Mouse (Mus musculus) thymus, postnatal 0 days (tissue): ENCODE measurements at regions not wholly inside any gene's neighbourhood (a gene's known extent, or its start where the extent isn't known, plus 50 kb on each side); places are given as distances from the start of the nearest gene placed in this dataset.

Experiments used
- DNase-seq: peaks from one replicate; pipeline ENCODE4 v3.0.0-alpha.2; 2015; ENCODE audit warnings: low spot score

DNA sequence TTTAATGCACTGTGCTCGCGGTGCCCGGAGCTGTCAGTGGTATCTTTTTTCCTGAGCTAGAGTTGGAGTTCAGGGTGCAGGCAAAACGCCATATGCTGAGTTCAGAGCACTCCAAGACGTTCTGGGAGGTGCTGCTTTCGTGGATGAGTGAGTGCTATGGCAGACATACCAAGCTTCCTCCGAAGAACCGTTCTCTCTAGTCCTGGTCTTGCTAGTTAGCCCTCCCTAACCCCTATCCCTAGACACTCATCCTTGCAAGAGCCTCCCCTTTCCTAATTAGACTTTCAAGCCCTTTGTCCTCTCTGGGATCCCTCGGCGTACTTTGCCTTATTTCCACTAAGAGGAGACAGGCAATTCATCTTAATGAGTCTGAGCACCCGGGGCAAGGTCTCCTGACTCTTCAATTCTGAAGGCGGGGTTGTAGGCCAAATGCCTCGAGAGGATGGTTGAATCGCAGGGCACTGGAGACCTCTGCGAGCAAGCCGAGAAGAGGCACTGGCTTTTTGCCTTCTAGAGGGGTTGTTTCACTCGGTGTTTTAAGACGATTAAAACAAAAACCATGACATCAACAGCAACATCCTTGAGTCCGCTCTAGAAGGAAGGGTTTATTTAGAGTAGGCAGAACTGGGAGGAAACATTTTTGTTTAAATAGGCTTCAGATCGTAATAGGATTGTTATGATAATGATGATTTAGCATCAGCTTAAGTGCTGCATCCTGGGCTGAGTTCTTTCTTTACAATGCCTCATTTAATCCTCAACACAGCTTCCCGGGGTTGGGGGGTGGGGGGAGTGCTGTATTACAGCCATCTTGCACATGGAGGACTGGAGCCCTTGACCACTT lies 243.6 kb downstream of the Ndfip2 start:
- no peak for DNase-seq

DNA sequence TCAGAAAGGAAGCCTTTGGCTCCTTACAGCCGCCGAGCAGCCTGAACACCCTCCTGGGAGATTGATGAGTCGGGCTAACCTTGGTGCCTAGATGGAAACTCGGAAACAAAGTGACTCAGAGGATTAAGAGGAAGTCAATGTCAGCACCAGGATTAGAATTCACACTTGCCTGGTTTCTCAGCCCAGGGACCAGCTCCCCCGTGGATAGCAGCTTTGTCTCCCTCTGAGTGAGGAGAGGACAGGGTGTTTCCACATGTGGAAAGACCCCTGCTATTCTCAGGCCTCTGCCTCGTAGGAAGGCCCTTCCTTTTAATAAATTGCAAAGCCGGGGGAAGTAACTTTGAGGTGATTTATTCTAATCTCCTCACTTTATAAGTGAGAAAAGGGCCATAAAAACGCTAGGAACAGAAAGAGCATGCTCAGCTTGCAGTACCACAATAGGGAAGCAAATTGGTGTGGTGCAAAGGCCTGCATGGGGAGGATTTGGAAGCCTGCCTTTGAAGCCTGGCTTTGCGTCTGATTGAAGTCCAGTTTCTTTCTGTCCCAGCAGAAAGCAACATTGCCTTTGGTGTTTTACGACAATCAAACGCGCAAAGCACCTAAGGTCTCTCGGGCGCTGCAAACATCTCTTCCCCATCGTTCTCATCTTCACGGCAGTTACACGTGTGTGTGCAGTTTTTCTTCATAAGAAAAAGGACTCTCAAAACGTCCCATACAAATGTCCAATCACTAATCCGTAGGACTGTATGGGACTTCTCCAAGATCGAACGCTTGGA lies 242.8 kb downstream of the Ndfip2 start:
- DNase-seq = no peak

DNA sequence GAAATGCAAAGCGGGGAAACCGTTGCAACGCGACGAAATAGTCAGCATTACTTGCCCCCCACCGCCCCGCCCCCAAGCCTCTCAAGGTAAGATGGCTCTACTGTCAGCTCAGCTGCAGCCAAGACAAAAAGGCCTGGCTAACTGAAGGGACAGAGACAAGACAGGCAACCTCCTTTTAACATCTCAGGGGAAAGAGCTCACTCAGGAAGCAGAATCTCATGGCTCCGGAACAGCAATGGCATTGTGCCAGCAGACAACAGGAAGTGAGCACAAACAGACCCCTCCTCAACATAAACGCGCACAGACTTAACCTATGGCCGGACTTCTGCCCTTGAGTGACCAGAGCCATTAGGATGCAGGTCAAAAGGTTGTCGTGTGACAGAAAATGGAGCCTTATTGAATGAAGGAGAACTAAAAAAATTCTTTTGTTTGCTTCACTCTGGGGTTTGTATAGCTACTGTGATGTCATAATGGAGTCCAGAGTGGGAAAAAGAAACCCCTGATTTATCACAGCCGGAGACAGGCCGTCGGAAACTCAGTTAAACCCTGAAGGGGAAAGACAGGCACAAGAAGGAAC lies 241.0 kb downstream of the Ndfip2 start:
- DNase-seq = peak; percentile 50

DNA sequence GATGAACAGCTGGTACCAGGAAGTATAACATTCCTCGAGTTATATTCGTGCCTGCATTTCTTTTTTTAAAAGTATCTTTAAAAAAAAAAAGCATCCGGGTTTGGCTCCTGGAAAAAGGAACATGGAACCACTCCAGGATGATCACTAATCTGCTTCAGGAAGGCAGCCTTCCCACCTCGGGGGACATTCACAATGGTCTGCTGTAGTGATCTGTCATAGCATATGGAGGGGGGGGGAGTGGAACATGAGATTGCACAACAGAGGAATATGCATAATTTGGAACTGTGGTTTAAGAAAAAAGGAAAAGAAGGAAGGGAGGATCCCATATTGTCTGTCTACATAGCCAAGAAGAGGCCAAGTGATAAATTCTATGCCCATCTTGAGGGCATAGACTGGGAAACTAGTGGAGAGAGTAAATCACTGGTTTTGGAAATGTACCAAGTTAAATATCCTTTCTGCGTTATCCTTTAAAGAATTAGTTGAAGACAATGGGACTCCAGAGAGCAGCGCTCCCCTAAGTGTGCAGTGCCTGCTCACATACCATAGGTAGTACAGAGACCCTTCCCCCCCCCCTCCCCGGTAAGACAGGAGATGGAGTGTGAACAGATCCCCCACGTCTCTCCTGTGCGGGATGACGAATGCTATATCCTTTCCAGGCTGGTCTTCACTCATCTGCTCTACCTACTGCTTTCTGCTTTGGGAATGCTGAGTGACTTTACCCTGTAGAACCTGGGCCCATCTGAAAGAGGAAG lies 240.0 kb downstream of the Ndfip2 start:
- DNase-seq = no peak

DNA sequence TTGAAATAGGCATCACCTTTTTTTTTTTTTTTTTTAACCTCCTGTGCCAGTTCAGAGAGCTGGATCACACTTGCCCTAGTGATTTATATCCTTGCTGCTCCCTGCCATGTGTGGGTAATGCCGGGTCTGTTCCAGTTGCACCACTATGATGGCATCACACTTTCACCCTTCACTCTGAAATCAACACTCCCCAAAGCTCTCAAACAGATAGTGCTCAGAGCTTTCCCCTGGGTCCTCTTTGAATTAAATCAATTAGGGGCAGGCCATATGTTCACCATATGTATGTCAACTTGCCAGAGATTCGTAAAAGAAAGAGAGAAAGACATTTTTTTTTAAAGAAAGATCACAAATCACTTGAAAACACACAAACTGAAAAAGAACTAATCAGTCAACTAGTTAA lies 236.8 kb downstream of the Ndfip2 start:
- DNase-seq = no peak

DNA sequence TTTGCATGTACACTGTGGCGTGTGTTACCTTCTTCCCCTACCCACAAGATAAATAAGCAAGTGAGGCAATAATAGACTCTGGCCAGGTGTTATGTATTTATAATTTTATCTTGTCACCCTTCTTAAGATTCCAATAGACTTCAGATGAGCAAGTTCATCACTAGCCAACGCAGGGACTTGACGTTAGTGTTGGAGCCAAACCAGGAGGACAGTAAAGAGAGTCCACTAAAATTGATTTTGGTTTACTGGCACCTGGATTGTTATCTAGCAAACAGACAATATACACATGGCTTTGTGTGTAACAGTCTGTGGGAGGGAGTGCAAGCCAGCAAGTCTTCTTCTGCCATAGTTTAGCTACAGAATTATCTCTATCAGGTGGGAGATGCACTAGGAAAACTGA lies 236.0 kb downstream of the Ndfip2 start:
- DNase-seq = no peak

DNA sequence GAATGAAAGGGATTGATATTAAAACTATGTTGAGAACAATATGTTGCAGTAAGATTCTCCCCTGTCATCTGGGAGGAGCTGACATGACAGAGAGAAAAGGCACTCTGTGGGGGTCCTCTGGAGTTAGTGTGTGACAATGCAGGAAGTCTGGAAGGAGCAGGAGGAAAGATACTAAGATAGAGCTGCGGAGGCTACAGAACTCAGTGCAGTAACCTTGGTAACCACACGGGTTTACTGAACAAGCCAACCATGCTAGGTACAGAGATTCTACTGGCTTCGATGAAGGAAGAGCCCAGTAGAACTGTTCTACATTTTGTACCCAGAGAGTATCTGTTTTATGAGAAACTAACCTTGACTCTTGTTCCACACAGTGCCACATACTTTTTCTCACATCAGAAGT lies 231.8 kb downstream of the Ndfip2 start:
- DNase-seq = no peak

DNA sequence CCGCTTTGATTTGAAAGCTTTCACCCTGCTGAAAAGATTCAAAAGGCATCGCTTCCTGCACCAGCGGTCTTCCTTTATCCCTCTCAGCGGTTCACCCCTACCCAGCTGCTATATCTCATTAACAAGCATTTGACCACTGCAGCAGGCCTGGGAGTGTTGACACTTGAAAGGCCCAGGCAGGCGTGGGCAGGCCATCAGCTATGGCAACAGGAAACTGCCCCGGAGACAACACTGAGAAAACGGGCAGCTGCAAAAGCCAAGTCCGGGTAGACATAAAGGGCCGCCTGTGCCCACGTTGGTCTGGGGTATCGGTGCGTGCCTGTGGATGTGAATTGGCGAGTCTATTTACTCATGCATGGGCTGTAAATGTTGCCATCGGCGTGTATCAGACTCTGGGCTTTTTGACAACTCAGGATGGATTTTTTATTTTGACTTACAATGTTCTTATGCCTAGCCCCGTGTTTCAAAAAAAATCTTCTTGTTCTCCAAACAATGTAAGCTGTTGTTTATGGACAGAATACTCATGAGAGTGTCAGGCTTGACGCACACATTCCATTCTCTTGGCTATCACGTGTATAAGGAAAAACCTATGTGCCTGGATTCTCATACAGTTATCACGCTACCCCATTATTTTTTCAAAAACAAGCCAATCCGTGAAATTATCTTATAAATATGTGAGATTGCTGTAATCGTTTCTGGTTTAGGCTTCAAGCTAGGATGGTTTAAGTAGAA lies 225.1 kb downstream of the Ndfip2 start:
- peak; percentile 11 for DNase-seq

DNA sequence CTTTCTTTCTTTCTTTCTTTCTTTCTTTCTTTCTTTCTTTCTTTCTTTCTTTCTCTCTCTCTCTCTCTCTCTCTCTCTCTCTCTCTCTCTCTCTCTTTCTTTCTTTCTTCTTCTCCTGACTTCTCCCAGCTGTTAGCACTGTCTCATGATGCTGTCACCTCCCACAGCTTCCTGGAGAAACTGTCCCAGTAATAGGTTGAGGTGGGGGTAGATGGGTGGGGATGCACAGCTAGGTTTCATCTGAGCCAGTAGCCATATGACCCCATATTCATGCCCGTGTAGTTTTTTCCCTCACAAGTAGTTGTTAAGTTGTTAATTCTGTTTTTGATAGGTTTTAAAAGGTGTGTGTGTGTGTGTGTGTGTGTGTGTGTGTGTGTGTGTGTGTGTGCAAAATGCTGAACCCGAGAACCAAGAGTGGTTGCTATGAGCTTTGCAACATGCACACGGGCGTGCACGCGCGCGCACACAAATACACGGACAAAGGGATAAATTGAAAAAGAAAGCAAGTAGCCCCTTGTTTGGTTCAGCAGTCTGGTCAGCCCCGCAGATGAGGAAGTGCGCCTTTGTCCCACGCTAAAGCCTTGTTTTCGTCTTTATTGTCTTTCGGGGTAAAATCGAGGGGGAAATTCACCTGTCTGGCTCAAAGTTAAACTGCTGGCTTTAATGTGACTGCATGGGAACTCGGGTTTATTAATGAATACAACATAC lies 224.4 kb downstream of the Ndfip2 start:
- DNase-seq = no peak

DNA sequence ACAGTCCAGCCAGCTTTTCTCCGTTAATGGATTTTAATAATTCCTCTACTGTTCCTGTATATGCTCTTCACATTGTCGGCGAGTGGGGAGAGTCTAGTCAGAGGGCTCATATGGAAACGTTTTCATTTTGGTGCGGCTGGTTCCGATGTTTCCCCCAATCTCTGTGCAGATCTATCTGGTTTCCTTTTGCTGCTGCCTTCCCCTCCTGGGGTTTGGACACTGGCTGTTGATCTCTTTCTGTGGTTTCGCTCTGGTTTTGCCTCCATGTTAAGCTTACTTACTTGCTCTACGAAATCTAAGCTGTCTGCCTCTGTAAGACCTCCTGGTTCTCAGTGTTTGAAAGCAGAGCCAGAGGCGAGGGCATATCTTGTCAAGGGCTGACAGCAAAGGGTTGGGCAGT lies 221.7 kb downstream of the Ndfip2 start:
- no peak for DNase-seq

DNA sequence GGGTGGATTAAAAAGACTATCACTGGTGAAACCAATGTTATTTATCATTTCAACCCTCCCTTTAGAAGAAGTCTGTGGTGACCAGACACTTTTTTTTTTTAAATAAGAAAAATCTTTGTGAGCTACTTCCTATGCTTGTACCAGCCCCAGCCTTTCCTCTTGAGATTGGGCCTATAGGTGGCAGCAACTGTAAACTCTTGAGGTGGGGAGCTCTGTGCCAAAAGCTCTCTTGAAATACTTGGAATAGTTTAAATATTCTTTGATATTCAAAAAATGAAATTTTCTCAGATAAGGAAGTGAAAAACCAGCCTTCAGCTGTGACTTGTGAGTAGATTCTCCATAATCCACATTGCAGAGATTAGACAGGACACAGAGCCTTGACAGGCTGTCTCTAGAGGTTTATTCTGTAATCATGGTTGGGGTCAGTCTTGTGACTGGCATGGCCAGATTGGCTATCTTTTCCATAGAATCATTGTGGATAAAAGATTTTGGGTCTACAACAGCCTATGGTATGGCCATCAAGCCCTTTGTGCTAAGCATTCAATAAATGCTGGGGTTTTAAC lies 216.7 kb downstream of the Ndfip2 start:
- DNase-seq = peak; percentile 27

DNA sequence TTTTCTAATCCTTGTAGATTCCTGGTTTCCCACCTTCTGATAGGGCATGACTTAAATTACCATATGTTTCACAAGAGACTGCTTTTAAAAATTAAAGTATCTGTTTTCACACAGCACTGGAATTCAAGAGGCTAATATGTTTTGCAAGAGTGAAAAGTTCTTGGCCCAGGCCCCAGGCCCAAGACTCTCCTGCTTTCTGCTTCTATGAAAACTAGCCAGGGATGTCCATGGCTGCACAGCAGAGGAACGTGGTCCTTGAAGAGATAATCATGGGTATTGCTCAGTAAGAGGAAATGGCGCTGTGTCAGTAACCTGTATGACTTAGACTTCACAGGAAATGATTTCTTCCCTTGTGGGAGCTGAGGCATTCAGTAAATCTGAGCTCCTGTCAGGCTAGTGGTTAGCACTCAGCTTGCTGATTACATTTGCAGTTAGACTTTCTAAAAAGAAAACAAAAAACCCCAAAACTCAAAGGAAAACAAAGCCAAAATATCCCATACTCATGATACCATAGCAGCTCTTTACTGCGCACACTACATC lies 190.6 kb downstream of the Ndfip2 start:
- DNase-seq = no peak

DNA sequence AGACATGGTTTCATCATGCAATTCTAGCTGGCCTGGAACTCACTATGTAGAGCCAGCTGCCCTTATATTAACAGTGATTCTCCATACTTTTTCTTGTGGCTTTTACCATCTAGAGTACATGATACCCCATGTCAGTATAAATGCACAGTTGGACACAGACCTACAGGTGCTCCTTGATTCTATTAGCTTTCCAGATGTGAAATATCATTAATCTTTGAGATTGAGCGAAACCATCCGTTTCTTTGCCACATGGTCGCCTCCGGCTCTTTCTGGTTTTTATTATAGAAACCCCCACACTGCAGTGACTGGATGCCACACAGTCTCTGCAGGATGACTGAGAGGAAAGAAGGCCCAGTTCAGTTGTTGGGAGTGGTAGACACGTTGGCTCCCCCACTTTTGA lies 188.7 kb downstream of the Ndfip2 start:
- DNase-seq = no peak

DNA sequence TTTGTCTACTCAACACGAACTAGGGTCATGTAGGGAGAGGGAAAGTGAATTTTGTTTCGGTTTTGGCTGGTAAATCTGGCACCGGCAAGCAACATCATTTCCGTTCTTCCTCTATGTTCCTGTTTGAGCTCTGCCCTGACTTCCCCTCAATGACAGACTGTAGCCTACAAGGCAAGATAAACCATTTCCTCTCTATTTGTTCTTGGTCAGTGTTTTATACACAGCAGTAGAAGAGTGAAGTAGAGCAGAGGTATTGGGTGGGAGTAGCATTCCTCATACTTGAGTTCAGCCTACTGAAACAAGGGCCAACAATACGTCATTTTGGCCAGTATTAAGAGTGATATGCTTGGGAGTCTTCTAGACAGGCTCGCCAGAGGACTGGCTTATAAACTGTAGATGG lies 177.0 kb downstream of the Ndfip2 start:
- DNase-seq = no peak

DNA sequence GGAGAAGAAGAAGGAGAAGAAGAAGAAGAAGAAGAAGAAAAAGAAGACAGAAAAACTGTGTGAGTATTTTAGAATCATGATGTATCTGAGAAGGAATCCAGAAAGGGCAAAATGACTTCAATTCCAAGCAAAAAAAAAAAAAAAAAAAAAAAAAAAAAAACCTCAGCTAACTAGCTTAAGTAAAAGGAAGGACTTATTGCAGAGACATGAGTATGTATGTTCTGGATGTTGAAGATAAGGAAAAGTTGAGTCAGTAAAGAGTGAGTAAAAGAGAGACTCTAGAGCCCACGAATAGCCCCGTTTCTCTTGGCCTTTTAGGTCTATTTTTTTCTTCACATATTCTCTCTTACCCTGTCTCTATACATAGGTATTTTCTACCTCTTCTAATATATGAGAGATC lies 175.1 kb downstream of the Ndfip2 start:
- no peak for DNase-seq

DNA sequence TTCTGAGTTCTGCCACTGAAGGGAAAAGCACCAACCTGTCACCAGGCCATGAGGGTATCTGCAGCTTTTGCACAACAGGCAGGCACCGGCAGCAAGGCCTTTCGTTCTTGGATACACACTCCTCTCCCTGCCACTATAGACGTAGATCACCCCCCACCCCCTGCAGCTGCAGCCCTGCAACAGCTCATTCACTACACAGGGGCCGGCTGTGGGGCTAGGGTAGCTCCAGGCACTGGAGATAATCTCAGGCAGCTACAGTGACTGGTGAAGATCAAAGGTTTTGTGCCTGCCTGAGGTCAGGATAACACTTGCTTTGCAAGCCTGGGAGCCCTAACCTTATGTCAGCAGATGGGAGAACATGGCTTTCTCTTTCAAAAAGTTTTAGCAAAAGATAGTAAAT lies 174.3 kb downstream of the Ndfip2 start:
- DNase-seq = peak; percentile 9

DNA sequence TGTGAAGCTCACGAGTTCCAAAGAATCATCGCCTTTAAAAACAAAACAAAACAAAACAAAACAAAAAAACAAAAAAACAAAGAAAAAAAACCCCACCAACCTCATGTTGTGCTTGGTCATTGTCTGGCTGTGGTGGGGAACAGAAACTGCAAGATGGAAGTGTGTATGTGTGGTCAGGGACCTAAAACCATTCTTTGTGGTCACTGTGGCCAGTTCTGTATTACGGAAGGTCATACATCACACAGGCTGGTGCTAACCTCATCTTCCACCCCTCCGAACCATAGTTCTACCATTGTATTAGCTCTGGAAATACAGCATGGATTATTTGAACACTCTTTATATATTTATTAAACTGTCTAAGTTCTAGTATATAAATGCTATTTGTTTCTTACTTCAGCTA lies 173.2 kb downstream of the Ndfip2 start:
- no peak for DNase-seq

DNA sequence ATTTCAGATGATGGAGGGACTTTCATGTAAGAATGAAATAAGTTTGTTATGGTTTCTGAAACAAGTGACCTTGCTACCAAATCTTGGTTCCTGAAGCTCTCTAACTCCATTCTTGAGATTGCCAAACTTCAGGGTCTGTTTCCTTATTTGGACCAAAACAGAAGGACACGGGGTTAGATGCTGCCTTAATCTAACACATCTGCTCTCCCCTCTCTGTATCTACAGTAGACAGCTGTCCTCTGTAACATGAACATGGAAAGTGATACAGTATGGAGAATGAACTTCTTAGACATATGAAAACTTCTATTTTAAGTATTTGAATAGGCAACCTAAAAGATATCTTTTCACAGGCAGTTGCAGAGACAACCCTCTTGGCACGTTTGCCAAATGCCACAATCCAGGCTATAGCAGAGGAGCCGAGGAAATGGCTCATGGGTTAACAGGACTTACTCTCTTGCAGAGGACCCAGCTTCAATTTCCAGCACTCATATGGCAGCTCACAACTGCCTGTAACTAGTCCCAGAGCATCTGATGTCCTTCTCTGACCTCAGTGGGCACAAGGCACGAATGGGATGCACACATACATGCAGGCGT lies 171.4 kb downstream of the Ndfip2 start:
- no peak for DNase-seq

DNA sequence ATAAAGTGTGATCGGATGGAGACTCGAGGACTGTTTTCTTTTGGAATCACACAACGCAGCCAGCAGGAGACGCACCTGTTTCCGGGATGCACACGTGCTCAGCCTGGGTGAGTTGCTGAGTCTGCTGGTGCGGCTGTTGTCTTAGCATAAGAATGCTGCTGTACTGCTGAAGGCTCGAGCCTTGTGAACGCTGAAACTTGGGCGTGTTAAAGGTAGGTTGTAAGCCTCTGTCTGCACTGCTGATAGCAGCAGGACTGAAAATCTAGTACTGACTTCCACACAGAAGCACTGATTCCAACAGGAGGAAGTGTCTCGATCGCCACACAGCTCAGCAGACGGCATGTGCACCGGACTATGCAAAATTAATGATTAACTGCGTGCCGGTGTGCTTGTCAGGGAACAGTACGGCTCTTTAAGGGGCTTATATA lies 169.1 kb downstream of the Ndfip2 start:
- DNase-seq = no peak
